Mouse (Mus musculus) layer of hippocampus, adult 11-12 months (tissue): Measurements from ENCODE around the gene Dlgap1.
A peak's percentile ranks its signal among the peaks of the same experiment; 100 is the strongest.

ENCODE experiments used
- DNase-seq: peaks from one replicate; pipeline ENCODE4 v3.0.0; 2022; ENCODE audit warnings: low spot score

Dlgap1 gene

GRCm38 (mm10) chr17:70172500-70173036, 203.7 kb downstream of the Dlgap1 start:
- no peak for DNase-seq

DNA sequence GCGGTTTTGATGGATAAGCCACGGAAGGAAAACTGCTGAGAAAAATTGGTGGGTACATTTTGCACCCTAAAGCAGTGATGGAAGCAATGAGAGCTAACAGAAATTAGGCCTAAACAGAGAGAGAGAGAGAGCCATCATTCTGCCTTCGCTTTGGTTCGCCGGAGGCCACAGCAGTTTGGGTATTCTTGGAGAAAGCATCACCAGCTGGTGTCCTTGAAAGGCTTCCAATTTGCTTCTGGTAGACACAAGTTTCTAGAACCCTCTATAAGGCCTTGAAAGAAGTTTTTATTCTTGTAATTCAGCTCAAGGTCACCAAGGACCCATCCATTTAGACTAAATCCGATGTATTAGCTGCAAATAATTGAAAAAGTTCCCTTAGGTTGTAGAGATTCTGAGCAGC, 205.0 kb downstream of the Dlgap1 start:
- DNase-seq: no peak

DNA sequence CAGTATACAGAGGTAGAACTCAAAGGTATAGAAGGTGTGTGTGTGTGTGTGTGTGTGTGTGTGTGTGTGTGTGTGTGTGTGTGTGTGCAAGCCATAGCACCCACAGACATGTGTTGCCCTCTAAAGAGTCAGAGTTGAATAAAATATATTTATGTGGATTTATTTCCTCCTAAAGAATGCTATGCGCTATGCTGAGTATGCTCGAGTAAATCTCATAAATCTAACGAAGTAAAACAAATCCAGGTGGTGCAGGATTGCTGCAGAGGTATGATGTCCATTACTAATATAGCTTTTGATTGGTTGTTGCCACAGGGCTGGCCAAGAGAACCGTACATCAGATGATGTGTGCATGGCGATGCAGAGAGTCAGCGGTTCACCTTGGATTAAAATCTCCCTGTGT, 222.4 kb downstream of the Dlgap1 start:
- no peak for DNase-seq

- DNase-seq: no peak
These were observed 254.0 kb downstream of the Dlgap1 start for GRCm38 (mm10) chr17:70222891-70223290.

- DNase-seq: no peak
These were observed 278.5 kb downstream of the Dlgap1 start for GRCm38 (mm10) chr17:70247342-70247741.

DNA sequence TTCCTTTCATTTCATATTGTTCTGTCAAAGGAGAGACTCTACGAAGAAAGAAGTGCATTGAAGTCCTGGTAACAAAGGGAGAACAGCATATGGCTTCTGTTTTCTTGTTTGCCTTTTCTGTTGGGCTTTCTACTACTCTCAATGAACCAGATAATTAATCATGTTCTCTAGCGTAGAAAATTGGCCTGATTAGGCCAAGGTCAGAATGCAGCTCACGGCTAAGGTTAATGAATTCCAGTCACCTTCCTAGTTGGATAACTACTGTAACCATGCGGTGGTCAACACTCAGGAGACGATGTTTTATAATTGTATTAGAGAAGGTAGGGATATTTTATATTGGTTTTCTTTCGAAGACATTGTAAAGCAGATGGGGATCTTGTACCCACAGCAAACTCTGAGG, 279.4 kb downstream of the Dlgap1 start:
- no peak for DNase-seq

- DNase-seq: no peak
These were observed 283.6 kb downstream of the Dlgap1 start for GRCm38 (mm10) chr17:70252476-70252875.

GRCm38 (mm10) chr17:70256371-70256770, 287.5 kb downstream of the Dlgap1 start:
- DNase-seq: no peak

DNA sequence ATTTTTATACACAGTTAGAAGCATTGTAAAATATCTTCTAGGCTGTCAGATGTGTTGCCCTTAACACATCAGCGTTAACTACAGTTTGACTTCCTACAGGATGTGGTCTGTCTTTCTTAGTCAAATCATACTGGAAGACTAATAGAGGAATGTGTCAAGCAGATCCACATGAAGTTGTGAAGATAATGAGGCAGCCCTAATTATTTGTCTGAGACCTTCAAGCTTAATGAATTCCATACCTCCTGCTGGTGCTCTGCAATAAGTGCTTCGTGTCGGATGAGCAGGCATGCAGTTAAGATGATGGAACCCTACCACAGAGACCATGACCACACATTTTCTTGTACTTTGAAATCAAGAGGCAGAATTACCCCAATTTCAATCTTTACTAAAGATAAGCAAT, 294.3 kb downstream of the Dlgap1 start:
- DNase-seq: no peak

GRCm38 (mm10) chr17:70272125-70272524, 303.3 kb downstream of the Dlgap1 start:
- DNase-seq: no peak

DNA sequence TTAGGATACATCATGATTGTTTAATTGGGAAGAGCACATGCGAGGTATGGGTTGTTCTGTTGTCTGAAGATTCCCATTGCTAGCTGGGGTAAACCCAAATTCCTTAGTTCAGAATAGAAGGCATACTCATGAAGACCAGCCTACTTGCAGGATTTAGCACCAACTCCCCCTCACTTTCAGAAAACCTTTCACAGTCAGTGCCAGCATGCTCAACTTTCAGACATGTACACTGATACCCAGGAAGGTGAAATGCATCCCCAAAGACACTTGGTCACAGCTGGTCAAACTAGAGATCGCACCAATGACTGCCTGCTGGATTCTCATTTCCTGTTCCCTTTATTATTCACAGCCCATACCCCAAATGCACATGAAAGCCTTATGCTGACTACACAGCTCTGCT, 318.8 kb downstream of the Dlgap1 start:
- DNase-seq: no peak

DNA sequence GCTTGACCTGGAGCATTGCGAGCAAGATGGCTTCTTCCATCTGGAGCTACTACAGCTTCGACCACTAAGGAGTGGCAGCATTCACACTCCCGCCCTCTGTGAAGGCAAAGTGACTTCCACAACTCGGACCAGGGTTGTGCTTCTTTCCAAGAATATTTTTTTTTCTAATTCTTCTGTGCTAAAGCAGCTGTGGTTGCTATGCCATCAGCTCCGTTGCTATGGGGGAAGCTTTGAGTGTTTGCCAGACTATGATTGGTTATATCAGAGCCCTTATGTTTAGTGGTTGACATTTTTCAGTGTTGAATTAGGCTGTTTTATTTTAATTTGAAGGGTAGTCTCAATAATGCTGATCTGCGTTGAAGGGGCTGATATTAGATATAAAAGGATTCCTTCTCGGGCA, 325.2 kb downstream of the Dlgap1 start:
- peak; percentile 71 for DNase-seq

DNA sequence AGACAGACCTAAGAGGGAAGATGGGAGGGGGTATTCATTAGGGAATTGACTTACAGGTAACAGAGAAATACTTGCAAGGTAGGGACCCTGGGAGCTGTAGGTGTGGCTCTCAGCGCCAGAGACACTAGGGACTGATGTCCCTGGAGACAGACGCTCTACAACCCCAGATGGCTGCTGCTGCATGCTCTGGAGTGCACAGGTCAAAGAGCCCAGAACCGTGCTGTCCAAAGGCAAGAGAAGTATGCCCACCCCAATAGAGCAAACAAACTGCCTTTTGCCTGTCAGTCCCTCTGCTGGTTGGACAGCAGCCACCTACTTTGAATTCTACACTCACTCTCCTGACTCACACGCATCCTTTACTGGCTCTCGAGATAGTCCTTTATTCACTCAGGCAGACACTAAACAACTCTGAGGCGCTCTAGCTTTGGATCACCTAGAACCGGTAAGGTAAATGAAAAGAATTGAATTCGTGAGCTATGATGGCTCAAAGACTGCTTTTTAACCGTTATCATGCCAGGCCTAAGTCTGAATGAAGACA, 333.1 kb downstream of the Dlgap1 start:
- no peak for DNase-seq

DNA sequence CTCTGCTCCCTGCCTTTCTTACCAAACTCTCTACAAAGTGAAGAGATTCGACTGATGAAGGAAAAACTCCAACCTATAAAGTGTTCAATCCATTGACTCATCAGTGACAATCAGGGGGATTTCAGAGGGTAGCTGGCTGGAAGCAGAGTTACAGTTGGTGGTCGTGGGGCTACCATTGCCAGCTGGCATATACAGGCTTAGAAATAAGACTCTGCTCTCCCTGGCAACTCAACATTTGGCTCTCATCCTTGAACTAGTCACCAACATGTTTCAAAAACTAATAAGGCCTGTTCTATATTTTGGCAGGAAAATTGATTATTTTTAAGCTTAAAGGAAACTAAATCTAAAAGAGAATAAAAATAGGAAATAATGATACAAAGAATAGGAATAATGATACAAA, 333.8 kb downstream of the Dlgap1 start:
- DNase-seq: no peak

DNA sequence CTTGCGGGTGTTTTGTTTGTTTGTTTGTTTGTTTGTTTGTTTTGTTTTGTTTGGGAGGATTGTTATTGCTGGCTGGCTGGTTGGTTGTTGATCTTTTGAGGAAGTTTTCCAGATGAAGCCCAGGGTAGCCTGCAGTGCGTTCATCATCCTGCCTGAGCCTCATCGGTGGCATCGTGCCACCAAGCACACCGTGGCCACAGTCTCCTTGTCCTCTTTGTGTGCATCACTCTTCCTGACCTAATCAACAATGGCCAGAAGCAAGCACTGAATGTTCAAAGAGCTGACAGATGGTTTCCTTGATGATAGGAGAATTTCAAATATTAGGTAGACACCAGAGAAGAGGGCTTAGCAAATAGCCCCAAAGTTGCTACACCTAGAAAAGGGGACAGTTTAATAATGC, 336.1 kb downstream of the Dlgap1 start:
- DNase-seq: no peak

GRCm38 (mm10) chr17:70307418-70308176, 338.7 kb downstream of the Dlgap1 start:
- no peak for DNase-seq

DNA sequence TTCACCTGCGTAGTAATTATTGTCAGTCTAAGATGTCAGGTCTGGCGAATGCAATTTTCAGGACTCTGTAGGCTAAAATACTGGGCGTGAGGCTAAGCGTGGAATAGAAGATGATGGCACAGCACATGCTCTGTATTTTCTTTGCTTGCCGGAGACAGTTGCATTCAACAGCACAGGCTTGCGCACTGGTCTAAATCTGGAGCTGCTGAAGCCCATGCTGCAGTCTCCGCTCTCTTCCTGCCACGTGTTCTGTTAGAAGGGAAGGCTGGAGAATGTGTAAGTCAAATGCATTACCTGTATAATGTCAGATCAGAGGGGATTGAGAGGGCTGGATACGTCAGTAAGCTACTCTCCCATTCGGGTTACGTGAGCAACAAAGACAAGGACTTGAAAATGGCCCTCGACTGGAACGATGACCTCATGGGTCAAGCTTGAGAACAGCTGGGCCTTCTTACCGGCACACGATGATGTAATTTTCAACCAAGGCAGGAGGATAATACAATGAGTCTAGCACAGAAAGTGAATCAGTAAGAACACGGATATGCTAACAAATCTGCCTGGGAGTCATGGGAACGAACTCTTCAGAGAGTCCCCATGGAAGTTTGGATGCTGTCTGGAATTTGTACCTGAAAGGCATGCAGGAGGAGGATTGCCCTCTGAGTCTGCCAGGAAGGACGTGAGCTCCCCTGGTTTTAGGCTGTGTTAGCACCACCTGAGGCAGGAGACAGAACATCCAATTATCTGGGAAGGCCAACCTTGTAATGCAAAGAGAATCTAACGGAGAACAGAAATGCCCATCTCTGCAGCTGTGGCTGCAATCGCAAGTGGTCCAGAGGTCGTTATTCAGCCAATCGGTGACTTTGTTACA, 339.7 kb downstream of the Dlgap1 start:
- DNase-seq: no peak

- no peak for DNase-seq
These were observed 347.5 kb downstream of the Dlgap1 start for GRCm38 (mm10) chr17:70316327-70316726.

GRCm38 (mm10) chr17:70317779-70318178, 348.9 kb downstream of the Dlgap1 start:
- no peak for DNase-seq

GRCm38 (mm10) chr17:70321976-70322375, 353.1 kb downstream of the Dlgap1 start:
- no peak for DNase-seq

DNA sequence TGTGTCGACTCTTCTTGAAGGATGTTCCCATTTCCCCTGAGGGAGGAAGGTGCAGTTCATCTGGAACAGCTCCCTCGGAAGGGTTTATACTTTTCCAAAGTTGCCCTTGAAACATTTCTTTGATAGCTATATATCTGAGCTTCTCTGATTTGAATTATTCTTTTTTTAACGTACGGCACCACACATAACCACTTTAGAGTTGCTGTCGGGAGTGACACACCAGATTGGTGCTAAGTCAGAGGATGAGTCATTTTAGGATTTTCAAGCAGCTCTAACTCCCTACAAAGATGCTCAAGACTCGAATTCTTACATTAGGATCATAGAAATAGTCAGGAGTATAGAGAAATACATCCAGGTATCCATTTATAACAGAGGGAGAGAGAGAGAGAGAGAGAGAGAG, 364.6 kb downstream of the Dlgap1 start:
- no peak for DNase-seq

- no peak for DNase-seq
These were observed 365.3 kb downstream of the Dlgap1 start for GRCm38 (mm10) chr17:70334171-70334570.

DNA sequence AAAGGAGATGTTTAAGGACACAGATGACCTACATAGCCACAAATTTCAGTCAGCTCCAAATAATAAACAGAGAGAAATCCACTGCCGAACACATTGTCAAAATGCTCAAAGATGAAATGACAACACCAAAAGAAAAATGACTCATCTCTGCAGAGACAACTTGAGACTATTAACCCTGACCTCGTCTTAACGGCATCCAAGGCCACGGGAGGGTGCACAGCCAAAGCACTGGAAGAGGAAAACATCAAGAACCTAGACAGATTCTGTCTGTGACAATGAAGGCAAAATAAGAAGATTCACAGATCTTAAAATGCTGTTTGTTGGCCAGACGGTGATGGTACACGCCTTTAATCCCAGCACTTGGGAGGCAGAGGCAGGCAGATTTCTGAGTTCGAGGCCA, 370.9 kb downstream of the Dlgap1 start:
- DNase-seq: no peak
